Mouse (Mus musculus): Measurements from ENCODE around the gene Tob2.

DNA sequence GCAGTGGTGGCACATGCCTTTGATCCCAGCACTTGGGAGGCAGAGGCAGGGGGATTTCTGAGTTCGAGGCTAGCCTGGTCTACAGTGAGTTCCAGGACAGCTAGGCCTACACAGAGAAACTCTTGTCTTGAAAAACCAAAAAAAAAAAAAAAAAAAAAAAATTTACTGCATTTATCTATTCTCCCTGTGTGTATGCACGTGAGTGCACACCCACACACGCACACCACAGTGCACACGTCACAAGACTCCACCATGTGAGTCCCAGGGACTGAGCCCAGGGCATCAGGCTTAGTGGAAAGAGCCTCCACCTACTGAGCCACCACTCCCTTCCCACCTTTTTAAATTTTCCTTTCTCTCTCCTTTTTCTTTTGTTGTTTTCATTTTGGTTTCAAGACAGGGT lies 28.1 kb downstream of the Tob2 start:
- TF ChIP-seq CTCF (conservative IDR thresholded peaks at IDR 0.05; ENCODE audit: insufficient read depth, insufficient read length, low read depth, low read length) = no peak
- no peak for TF ChIP-seq POLR2A (IDR thresholded peaks at IDR 0.05; ENCODE audit: low read depth, low read length)
